Mouse (Mus musculus): ENCODE measurements around the gene Slc12a7. TPM values are rescaled to one million over a fixed set of nuclear protein-coding genes. Genes with fewer than 3 reads are reported as not detected.

Gene Slc12a7
- total and polyA plus RNA-seq, 3 experiments = 3.1 to 6.9 TPM; not detected in 1

- TF ChIP-seq USF1 (IDR thresholded peaks at IDR 0.05; ENCODE audit: low read depth, low read length) = no peak
- TF ChIP-seq RAD21 (IDR thresholded peaks at IDR 0.05; ENCODE audit: low read depth, low read length) = no peak
- no peak for TF ChIP-seq MEF2A (IDR thresholded peaks at IDR 0.05; ENCODE audit: extremely low read depth, insufficient replicate concordance, low read depth, low read length, poor library complexity, severe bottlenecking)
- TF ChIP-seq ZC3H11A (IDR thresholded peaks at IDR 0.05; ENCODE audit: low read depth, low read length) = no peak
- TF ChIP-seq TAL1 (IDR thresholded peaks at IDR 0.05; ENCODE audit: low read length) = no peak
These were observed 48.5 kb upstream of the Slc12a7 start (continued) for GRCm38 (mm10) chr13:73684412-73684811.

- no peak for TF ChIP-seq ZKSCAN1 (IDR thresholded peaks at IDR 0.05; ENCODE audit: low read depth, low read length)
- no peak for TF ChIP-seq SMC3 (IDR thresholded peaks at IDR 0.05; ENCODE audit: low read depth, low read length)
- no peak for TF ChIP-seq KAT2A (conservative IDR thresholded peaks at IDR 0.05; ENCODE audit: low read depth, low read length)
- TF ChIP-seq ETS1 (IDR thresholded peaks at IDR 0.05; ENCODE audit: low read depth, low read length) = no peak
- TF ChIP-seq JUND (IDR thresholded peaks at IDR 0.05; ENCODE audit: low read depth, low read length) = no peak
- no peak for TF ChIP-seq E2F4 (IDR thresholded peaks at IDR 0.05; ENCODE audit: borderline replicate concordance, low read depth, low read length)
- TF ChIP-seq TAL1 (IDR thresholded peaks at IDR 0.05; ENCODE audit: low read length) = no peak
- TF ChIP-seq BHLHE40 (IDR thresholded peaks at IDR 0.05; ENCODE audit: borderline replicate concordance, low read depth, low read length) = no peak
- TF ChIP-seq MAFK (IDR thresholded peaks at IDR 0.05; ENCODE audit: borderline replicate concordance, low read depth, low read length) = no peak
- no peak for TF ChIP-seq CHD1 (IDR thresholded peaks at IDR 0.05; ENCODE audit: low read depth, low read length)
- no peak for TF ChIP-seq POLR2A (IDR thresholded peaks at IDR 0.05; ENCODE audit: control insufficient read depth in 1 of 2, insufficient read depth in 1 of 2, low read depth in 1 of 2, low read length in 2 of 2, poor library complexity in 1 of 2)
- no peak for TF ChIP-seq EP300 (IDR thresholded peaks at IDR 0.05; ENCODE audit: low read depth in 1 of 2, low read length in 2 of 2)
- TF ChIP-seq USF2 (IDR thresholded peaks at IDR 0.05; ENCODE audit: borderline replicate concordance in 1 of 2, insufficient read depth in 1 of 2, low read depth in 1 of 2, low read length in 2 of 2) = no peak
- TF ChIP-seq CHD2 (IDR thresholded peaks at IDR 0.05; ENCODE audit: low read length) = no peak
- no peak for TF ChIP-seq ZNF384 (IDR thresholded peaks at IDR 0.05; ENCODE audit: low read depth, low read length)
- no peak for TF ChIP-seq TCF12 (IDR thresholded peaks at IDR 0.05; ENCODE audit: low read depth, low read length)
- TF ChIP-seq USF1 (IDR thresholded peaks at IDR 0.05; ENCODE audit: low read depth, low read length) = no peak
- no peak for TF ChIP-seq POLR2AphosphoS5 (IDR thresholded peaks at IDR 0.05; ENCODE audit: borderline replicate concordance, low read depth, low read length)
- no peaks in the 10 kb centered on the region for H3K4me1 ChIP-seq (ENCODE audit: control insufficient read depth in 1 of 2, insufficient read depth in 2 of 2, low read length in 2 of 2)
- H3K79me2 ChIP-seq (ENCODE audit: control insufficient read depth, insufficient read depth, low read length, poor library complexity) = no peaks in the 10 kb centered on the region
- no peak overlapping the region for H3K4me3 ChIP-seq (ENCODE audit: control insufficient read depth in 1 of 2, insufficient read depth in 1 of 2, low read depth in 2 of 2, low read length in 2 of 2)
- no peak for DNase-seq (ENCODE audit: low read depth, low spot score)
- no peak overlapping the region for H3K27ac ChIP-seq (ENCODE audit: control insufficient read depth, low read depth, low read length)
- H3K9me3 ChIP-seq (replicated peaks; ENCODE audit: insufficient read depth, low read length) = no peaks in the 10 kb centered on the region
- H3K27me3 ChIP-seq (ENCODE audit: control insufficient read depth in 1 of 2, insufficient read depth in 2 of 2, low read length in 2 of 2) = no peaks in the 10 kb centered on the region; a peak in 2 of 4 replicates
- H3K9ac ChIP-seq (ENCODE audit: control insufficient read depth, low read depth, low read length, poor library complexity, severe bottlenecking) = no peak overlapping the region
- H3K36me3 ChIP-seq (ENCODE audit: control insufficient read depth in 1 of 2, insufficient read depth in 2 of 2, low read length in 2 of 2) = no peaks in the 10 kb centered on the region
These were observed 47.4 kb upstream of the Slc12a7 start for GRCm38 (mm10) chr13:73685502-73685901.

Measured in MEL (cell line).